Mouse (Mus musculus) neutrophil, adult 59 days (primary cell): Measurements from ENCODE around the gene Acadl. TPM values are rescaled to one million over a fixed set of nuclear protein-coding genes. Genes with fewer than 3 reads are reported as not detected.

Source experiments
- total RNA-seq, 2 experiments: library from RNA; stranded (reverse); gene quantifications; 1 replicate in 1 of 2; 2 replicates in 1 of 2; pipeline ENCODE4 v1.2.4; 2023

Acadl gene
- total RNA-seq, result 10 to 100 TPM; 45.4 to 48.7 TPM

DNA sequence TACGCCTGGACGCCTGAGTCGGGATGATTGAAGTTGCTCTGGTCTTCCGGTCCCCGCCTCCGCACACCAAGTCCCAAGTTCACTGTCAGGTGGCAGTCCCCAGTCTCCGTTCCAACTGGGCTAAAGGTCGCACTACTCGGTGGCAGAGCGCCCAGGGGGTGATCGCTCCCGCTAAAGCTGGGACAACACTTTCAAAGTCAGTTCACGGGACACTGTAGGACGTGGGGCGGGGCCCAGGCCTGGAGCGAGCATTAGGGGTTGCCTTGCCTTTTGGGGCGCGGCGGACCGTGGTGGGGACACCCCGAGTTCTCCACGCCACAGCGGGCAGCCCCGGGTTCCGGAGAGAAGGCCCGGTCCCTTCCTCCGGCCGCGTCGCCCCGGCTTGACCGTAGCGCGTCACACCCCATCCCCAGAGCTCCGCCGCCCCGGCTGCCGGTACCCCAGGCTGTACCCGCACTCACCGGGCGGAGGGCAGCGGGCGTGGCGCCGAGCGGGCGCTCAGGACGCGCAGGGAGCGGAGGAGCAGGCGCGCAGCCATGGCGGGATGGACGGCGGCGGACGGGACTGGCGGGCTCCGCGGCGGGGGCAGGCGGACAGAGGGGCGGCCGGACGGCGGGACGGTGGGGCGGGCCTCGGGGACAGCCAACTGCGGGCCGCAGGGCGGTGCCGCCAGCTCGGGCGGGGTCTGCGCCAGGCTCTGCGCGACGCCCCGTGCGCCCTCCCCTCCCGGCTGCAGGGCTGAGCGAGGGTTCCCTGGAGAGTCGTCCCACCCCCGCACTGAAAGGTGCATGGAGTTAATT is at the start of gene Acadl:
Gene Acadl, minus strand, starts transcription at position 566 of the 800 bp plus-strand sequence.

DNA sequence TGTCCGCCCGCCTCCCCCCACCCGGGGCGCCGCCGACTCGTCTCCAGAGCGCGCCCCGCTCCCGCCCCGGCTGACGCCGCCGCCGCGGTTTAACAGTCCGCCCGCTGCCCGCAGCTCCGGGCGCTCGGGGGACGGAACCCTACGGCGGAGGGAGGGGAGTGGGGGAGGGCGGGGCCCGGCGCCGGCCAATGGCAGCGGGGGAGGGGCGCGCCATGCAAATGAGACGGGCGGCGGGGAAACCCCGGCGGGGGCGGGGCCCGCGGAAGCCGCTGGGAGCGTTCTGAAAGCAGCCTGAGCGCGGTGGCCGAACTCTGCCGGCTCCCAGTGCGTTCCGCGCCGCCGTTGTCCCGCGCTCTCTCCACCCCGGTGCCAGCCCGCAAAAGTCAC is 45.6 kb downstream of the Acadl start, which contains the start of gene Kansl1l:
Gene Kansl1l, minus strand, starts transcription at position 110 of the 387 bp plus-strand sequence.

Other genes starting within 250 kb of the Acadl start
- gene Rpe, start 162.4 kb downstream of the Acadl start, total RNA-seq, result 10 to 100 TPM; 65.0 to 71.7 TPM
- 10 to 100 TPM; 12.6 to 13.6 TPM for gene Kansl1l, start 45.7 kb downstream of the Acadl start, total RNA-seq
- gene Myl1, start 82.1 kb upstream of the Acadl start, total RNA-seq, result 1 to 10 TPM in 1 of 2 experiments, not detected in 1; 1.7 TPM
- gene Lancl1, start 175.6 kb upstream of the Acadl start, total RNA-seq, result 1 to 10 TPM; 8.4 to 8.8 TPM